ENCODE assay signal across 9 mouse cellular contexts in genomic region chr15:27625014-27625889, GRCm38 (mm10). TPM values are rescaled to one million over a fixed set of nuclear protein-coding genes. Genes with fewer than 3 reads are reported as not detected.
DNase-seq lines count a peak whose midpoint lies in the region; ATAC-seq and TF ChIP-seq lines count a peak whose summit lies in the region.
"Had no signal": no experiment of that assay in that cellular context is flagged by ENCODE, and none has a peak within 500 bp of the region (broad histone marks: within the 10 kb centered on the region; RNA-seq: fewer than 3 reads in every experiment).

No protein-coding gene starts in this region.

- peaks cover 22% of the 10 kb centered on the region for H3K36me3 ChIP-seq in kidney, embryonic 14.5 days (ENCODE audit: control insufficient read depth, insufficient read depth, low read length)

- TF ChIP-seq POLR2A in cortical plate, adult 2 months (IDR thresholded peaks at IDR 0.05; ENCODE audit: extremely low read depth, insufficient read depth, low read length), result no peak

- no peaks in the 10 kb centered on the region for H3K9me3 ChIP-seq in kidney, embryonic 14.5 days (ENCODE audit: control insufficient read depth, low read length)

- peak overlapping the region; percentile 24 for H3K27ac ChIP-seq in cortical plate, adult 2 months (ENCODE audit: insufficient read depth, low read length)
- H3K27ac ChIP-seq in kidney, embryonic 14.5 days (ENCODE audit: low read depth, low read length), result no peak overlapping the region
- H3K27ac ChIP-seq: hindbrain, embryonic 14.5 days had no signal

- ATAC-seq in kidney, embryonic 14.5 days (ENCODE audit: low FRiP score, low TSS enrichment), result no peak

- no peak for TF ChIP-seq CTCF in cortical plate, adult 2 months (IDR thresholded peaks at IDR 0.05; ENCODE audit: extremely low read depth, insufficient read depth, low read length)

- no peak overlapping the region for H3K9ac ChIP-seq in kidney, embryonic 14.5 days (ENCODE audit: low read depth, low read length)
- H3K9ac ChIP-seq: hindbrain, embryonic 14.5 days had no signal

- H3K4me3 ChIP-seq in cortical plate, adult 2 months (ENCODE audit: insufficient read depth, low read length), result no peak overlapping the region
- H3K4me3 ChIP-seq in kidney, embryonic 14.5 days (ENCODE audit: low read length), result no peak overlapping the region

- DNase-seq in left cerebral cortex, adult 18-20 months (ENCODE audit: low spot score in 2 of 2), result peak; percentile 34 to 57
- DNase-seq in left cerebral cortex, adult 11 months (ENCODE audit: low spot score), result no peak
- peak; percentile 77 for DNase-seq in MEL-GATA-1-ER (ENCODE audit: extremely low read depth, low read depth)
- DNase-seq in natural killer cell, adult 2 months (ENCODE audit: low spot score in 2 of 2), result peak; percentile 74 to 78
- DNase-seq in kidney, postnatal 4 days, result no peak
- DNase-seq in neural tube, embryonic 10.5 days (ENCODE audit: extremely low spot score, low spot score), result no peak

- no peaks in the 10 kb centered on the region for H3K27me3 ChIP-seq in kidney, embryonic 14.5 days (ENCODE audit: control insufficient read depth, insufficient read depth, low read length)

- H3K4me2 ChIP-seq in kidney, embryonic 14.5 days (replicated peaks; ENCODE audit: low read depth, low read length), result no peak overlapping the region
- H3K4me2 ChIP-seq: hindbrain, embryonic 14.5 days had no signal

- peaks cover 9% of the 10 kb centered on the region for H3K4me1 ChIP-seq in cortical plate, adult 2 months (ENCODE audit: control insufficient read depth, insufficient read depth, low read length)
- peaks cover 14% of the 10 kb centered on the region for H3K4me1 ChIP-seq in kidney, embryonic 14.5 days (ENCODE audit: control insufficient read depth, insufficient read depth, low read length)

- 85% methylated on average over 13 of the region's 13 CpGs for WGBS in kidney, embryonic 14.5 days

RNA-seq across cellular contexts. Expression of gene Otulin, which starts 5.2 kb away (rescaled TPM):
- total RNA-seq in left cerebral cortex, adult 18-20 months (2021), result 10 to 100 TPM; 19.7 to 21.5 TPM
- 23.9 and 24.0 TPM in 2 replicates for polyA plus RNA-seq in cortical plate, adult 2 months (2012; rRNA removed)
- 38.5 and 41.3 TPM in 2 replicates for polyA plus RNA-seq in kidney, embryonic 14.5 days (2014; fragmentation: Nextera tagmentation; extraction: Ambion mirVana)

RNA-seq across cellular contexts. Expression of gene Otulinl, which starts 56.1 kb away (rescaled TPM):
- 10 to 100 TPM; 25.1 to 27.8 TPM for total RNA-seq in left cerebral cortex, adult 18-20 months (2021)
- 17.8 and 21.1 TPM in 2 replicates for polyA plus RNA-seq in cortical plate, adult 2 months (2012; rRNA removed)
- 25.1 and 26.0 TPM in 2 replicates for polyA plus RNA-seq in kidney, embryonic 14.5 days (2014; fragmentation: Nextera tagmentation; extraction: Ambion mirVana)

Comparison
In these comparisons a context has a peak if more than half of its experiments do, and no peak if none do; other contexts are left out.
1. DNase-seq: peak in left cerebral cortex, adult 18-20 months (2 of 2), MEL-GATA-1-ER (single experiment) and natural killer cell, adult 2 months (2 of 2); none in left cerebral cortex, adult 11 months (single experiment), kidney, postnatal 4 days (0 of 2) and neural tube, embryonic 10.5 days (single experiment).